9 mouse cellular contexts compared by ENCODE assay signal in genomic region chr2:12033518-12034322, GRCm38 (mm10).
DNase-seq lines count a peak whose midpoint lies in the region; ATAC-seq and TF ChIP-seq lines count a peak whose summit lies in the region.
"Had no signal": no experiment of that assay in that cellular context is flagged by ENCODE, and none has a peak within 500 bp of the region (broad histone marks: within the 10 kb centered on the region; RNA-seq: fewer than 3 reads in every experiment).

No protein-coding gene starts in this region.

- H3K27me3 ChIP-seq in embryonic facial prominence, embryonic 14.5 days (replicated peaks; ENCODE audit: control insufficient read depth, insufficient read depth, low read length): no peaks in the 10 kb centered on the region
- no peaks in the 10 kb centered on the region for H3K27me3 ChIP-seq in intestine, embryonic 15.5 days (replicated peaks)
- no peaks in the 10 kb centered on the region for H3K27me3 ChIP-seq in liver, embryonic 14.5 days (ENCODE audit: control insufficient read depth, insufficient read depth, low read length)
- no peaks in the 10 kb centered on the region for H3K27me3 ChIP-seq in forebrain, embryonic 16.5 days (replicated peaks; ENCODE audit: control insufficient read depth, insufficient read depth, low read length)
- no peaks in the 10 kb centered on the region for H3K27me3 ChIP-seq in forebrain, embryonic 15.5 days

- H3K4me3 ChIP-seq in embryonic facial prominence, embryonic 14.5 days (ENCODE audit: low read depth, low read length): 0 out of 2 replicates have a peak overlapping the region, but pooled peaks have one; percentile 4
- no peak overlapping the region for H3K4me3 ChIP-seq in intestine, embryonic 15.5 days (replicated peaks)
- H3K4me3 ChIP-seq in liver, embryonic 14.5 days (ENCODE audit: insufficient read depth in 1 of 2, low read depth in 2 of 2, low read length in 2 of 2): no peak overlapping the region
- H3K4me3 ChIP-seq in forebrain, embryonic 16.5 days (replicated peaks; ENCODE audit: low read length): no peak overlapping the region
- no peak overlapping the region for H3K4me3 ChIP-seq in forebrain, embryonic 15.5 days

- TF ChIP-seq CTCF in liver, embryonic 14.5 days (IDR thresholded peaks at IDR 0.05; ENCODE audit: low read depth): no peak

- H3K9ac ChIP-seq in embryonic facial prominence, embryonic 14.5 days (ENCODE audit: low read depth, low read length): no peak overlapping the region
- H3K9ac ChIP-seq in intestine, embryonic 15.5 days: no peak overlapping the region
- H3K9ac ChIP-seq in liver, embryonic 14.5 days (replicated peaks): no peak overlapping the region
- H3K9ac ChIP-seq in forebrain, embryonic 16.5 days (replicated peaks; ENCODE audit: low read depth, low read length): no peak overlapping the region
- H3K9ac ChIP-seq in forebrain, embryonic 15.5 days (replicated peaks): no peak overlapping the region

- H3K36me3 ChIP-seq in embryonic facial prominence, embryonic 14.5 days (ENCODE audit: control insufficient read depth, insufficient read depth, low read length): no peaks in the 10 kb centered on the region
- H3K36me3 ChIP-seq in intestine, embryonic 15.5 days: no peaks in the 10 kb centered on the region
- H3K36me3 ChIP-seq in liver, embryonic 14.5 days (replicated peaks; ENCODE audit: control insufficient read depth, insufficient read depth, low read depth): no peaks in the 10 kb centered on the region
- H3K36me3 ChIP-seq in forebrain, embryonic 16.5 days (ENCODE audit: control insufficient read depth, insufficient read depth): no peaks in the 10 kb centered on the region
- H3K36me3 ChIP-seq in forebrain, embryonic 15.5 days: no peaks in the 10 kb centered on the region
- H3K36me3 ChIP-seq: G1E had no signal

- ATAC-seq in embryonic facial prominence, embryonic 14.5 days (ENCODE audit: low read depth): no peak
- ATAC-seq in intestine, embryonic 15.5 days: peak; percentile 63
- peak; percentile 55 for ATAC-seq in liver, embryonic 14.5 days (ENCODE audit: insufficient read depth)
- ATAC-seq in forebrain, embryonic 16.5 days: no peak
- ATAC-seq in forebrain, embryonic 15.5 days (replicated peaks): no peak

- no peak for TF ChIP-seq EP300 in liver, embryonic 14.5 days (IDR thresholded peaks at IDR 0.05; ENCODE audit: low read depth)

- 42% methylated on average over 11 of the region's 11 CpGs for WGBS in embryonic facial prominence, embryonic 14.5 days
- 45% methylated on average over 11 of the region's 11 CpGs for WGBS in intestine, embryonic 15.5 days
- 33% methylated on average over 11 of the region's 11 CpGs for WGBS in liver, embryonic 14.5 days (ENCODE audit: insufficient replicate concordance)
- WGBS in forebrain, embryonic 16.5 days: 86% methylated on average over 11 of the region's 11 CpGs
- 83% methylated on average over 11 of the region's 11 CpGs for WGBS in forebrain, embryonic 15.5 days

- no peaks in the 10 kb centered on the region for H3K9me3 ChIP-seq in embryonic facial prominence, embryonic 14.5 days (ENCODE audit: control insufficient read depth, low read length)
- no peaks in the 10 kb centered on the region for H3K9me3 ChIP-seq in intestine, embryonic 15.5 days
- H3K9me3 ChIP-seq in liver, embryonic 14.5 days (ENCODE audit: control insufficient read depth, low read length): no peaks in the 10 kb centered on the region
- H3K9me3 ChIP-seq in forebrain, embryonic 16.5 days (ENCODE audit: control insufficient read depth, low read length): no peaks in the 10 kb centered on the region
- no peaks in the 10 kb centered on the region for H3K9me3 ChIP-seq in forebrain, embryonic 15.5 days
- H3K9me3 ChIP-seq: G1E had no signal

- peak; percentile 31 for DNase-seq in A20 (ENCODE audit: low read depth, low spot score)
- peak; percentile 72 for DNase-seq in embryonic facial prominence, embryonic 14.5 days (ENCODE audit: low spot score)
- no peak for DNase-seq in liver, embryonic 14.5 days (ENCODE audit: low read depth in 3 of 3, low spot score in 3 of 3)
- no peak for DNase-seq in cerebellum, postnatal 25 days
- DNase-seq in ovary, postnatal 14 days (ENCODE audit: low spot score): no peak

- H3K27ac ChIP-seq in embryonic facial prominence, embryonic 14.5 days (replicated peaks; ENCODE audit: low read depth, low read length): peak overlapping the region; percentile 75
- H3K27ac ChIP-seq in intestine, embryonic 15.5 days: peak overlapping the region; percentile 66
- no peak overlapping the region for H3K27ac ChIP-seq in liver, embryonic 14.5 days
- no peak overlapping the region for H3K27ac ChIP-seq in forebrain, embryonic 16.5 days (ENCODE audit: low read length)
- no peak overlapping the region for H3K27ac ChIP-seq in forebrain, embryonic 15.5 days (replicated peaks)

- peaks cover 6% of the 10 kb centered on the region; the same call in 1 of the 2 replicates for H3K4me1 ChIP-seq in embryonic facial prominence, embryonic 14.5 days (ENCODE audit: control insufficient read depth, insufficient read depth, low read length)
- peaks cover 3% of the 10 kb centered on the region; the same call in 1 of the 2 replicates for H3K4me1 ChIP-seq in intestine, embryonic 15.5 days (replicated peaks)
- no peaks in the 10 kb centered on the region for H3K4me1 ChIP-seq in liver, embryonic 14.5 days (replicated peaks; ENCODE audit: control insufficient read depth in 2 of 2, insufficient read depth in 2 of 2, low read length in 1 of 2)
- H3K4me1 ChIP-seq in forebrain, embryonic 16.5 days (replicated peaks; ENCODE audit: control insufficient read depth, insufficient read depth, low read length): no peaks in the 10 kb centered on the region
- H3K4me1 ChIP-seq in forebrain, embryonic 15.5 days: no peaks in the 10 kb centered on the region

- H3K4me2 ChIP-seq in embryonic facial prominence, embryonic 14.5 days (ENCODE audit: low read depth, low read length): peak overlapping the region; percentile 41
- H3K4me2 ChIP-seq in intestine, embryonic 15.5 days (replicated peaks): no peak overlapping the region; the same call in 1 of the 2 replicates
- H3K4me2 ChIP-seq in liver, embryonic 14.5 days (ENCODE audit: low read depth): no peak overlapping the region
- H3K4me2 ChIP-seq in forebrain, embryonic 16.5 days (ENCODE audit: low read length): no peak overlapping the region
- no peak overlapping the region for H3K4me2 ChIP-seq in forebrain, embryonic 15.5 days (replicated peaks)

Comparison
In these comparisons a context has a peak if more than half of its experiments do, and no peak if none do; other contexts are left out.
1. DNase-seq: peak in A20 (single experiment) and embryonic facial prominence, embryonic 14.5 days (single experiment); none in liver, embryonic 14.5 days (0 of 3), cerebellum, postnatal 25 days (0 of 2) and ovary, postnatal 14 days (single experiment).
2. ATAC-seq: peak in intestine, embryonic 15.5 days (single experiment) and liver, embryonic 14.5 days (single experiment); none in embryonic facial prominence, embryonic 14.5 days (single experiment), forebrain, embryonic 16.5 days (single experiment) and forebrain, embryonic 15.5 days (single experiment).
3. H3K27ac ChIP-seq: peak in embryonic facial prominence, embryonic 14.5 days (single experiment) and intestine, embryonic 15.5 days (single experiment); none in liver, embryonic 14.5 days (single experiment), forebrain, embryonic 16.5 days (single experiment) and forebrain, embryonic 15.5 days (single experiment).